Mouse (Mus musculus): Measurements from ENCODE around the gene Pex14.

DNA sequence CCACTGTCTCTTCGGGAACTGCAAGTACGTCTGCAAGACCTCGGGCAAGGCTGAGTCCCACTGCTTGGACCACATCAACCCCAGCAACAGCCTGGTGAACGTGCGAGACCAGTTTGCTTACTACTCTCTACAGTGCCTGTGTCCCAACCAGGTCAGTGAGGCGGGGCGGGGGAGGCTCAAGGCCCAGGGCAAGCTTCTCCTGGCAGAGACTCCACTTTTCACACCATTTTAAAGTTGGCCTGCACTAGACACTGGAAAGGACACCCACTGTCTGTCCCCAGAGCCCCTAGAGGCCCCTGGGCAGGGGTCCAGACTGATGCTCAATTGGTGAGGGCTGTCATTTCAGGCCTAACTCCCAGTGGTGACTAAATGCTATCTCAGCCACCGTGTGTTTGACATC, 153.6 kb downstream of the Pex14 start:
- TF ChIP-seq POLR2A (IDR thresholded peaks at IDR 0.05; ENCODE audit: borderline replicate concordance, low read depth, low read length) = no peak
- TF ChIP-seq CTCF (IDR thresholded peaks at IDR 0.05; ENCODE audit: low read depth, low read length) = no peak
